Mouse (Mus musculus): ENCODE data around the gene Olfr1209. TPM values are rescaled to one million over a fixed set of nuclear protein-coding genes. Genes with fewer than 3 reads are reported as not detected.

Olfr1209 gene
- not detected for total RNA-seq (2021)

DNA sequence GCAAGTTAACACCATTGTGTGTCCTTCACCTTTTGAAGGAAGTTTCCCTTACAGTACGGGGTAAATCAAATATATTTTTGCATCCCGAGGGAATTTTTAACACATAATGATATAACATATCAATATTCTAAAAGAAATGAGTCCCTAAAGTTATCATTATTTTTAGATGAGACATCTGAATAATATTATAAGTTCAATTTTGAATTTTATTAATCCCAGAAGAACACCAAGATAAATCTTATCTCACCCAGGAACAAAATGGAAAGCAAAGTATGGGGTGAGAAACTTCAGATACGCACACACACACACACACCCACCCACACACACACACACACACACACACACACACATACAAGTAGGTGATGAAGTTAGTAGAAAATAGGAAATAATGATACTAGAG lies at the start of gene Olfr1209:
Gene Olfr1209 (minus strand): TSS at position 101 of the 400 bp plus-strand sequence.
- no peak for DNase-seq (ENCODE audit: low spot score)
- intact Hi-C loops (cut with DNase I), result no loop called here

DNA sequence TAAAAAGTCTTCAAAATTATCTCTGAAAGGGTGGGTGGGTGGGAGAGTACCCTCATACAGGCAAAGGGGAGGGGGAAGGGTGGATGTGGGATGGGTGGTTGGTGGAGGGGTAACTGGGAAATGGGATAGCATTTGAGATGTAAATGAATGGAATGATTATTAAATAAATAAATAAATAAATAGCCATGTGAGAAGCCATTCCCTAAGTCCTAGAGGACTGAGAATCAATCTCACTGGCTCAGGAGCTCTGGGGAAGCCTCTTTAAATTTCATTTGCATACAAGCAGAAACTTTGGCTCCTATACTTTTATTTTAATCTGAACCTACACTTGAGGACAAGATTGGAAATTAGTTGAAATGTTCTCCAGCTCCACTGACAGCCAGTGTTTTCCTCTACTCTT lies 38.7 kb upstream of the Olfr1209 start, which contains the start of gene Olfr1212:
Gene Olfr1212 (plus strand): TSS at position 301 of the 400 bp plus-strand sequence.
- intact Hi-C loops (cut with DNase I), result no loop called here

DNA sequence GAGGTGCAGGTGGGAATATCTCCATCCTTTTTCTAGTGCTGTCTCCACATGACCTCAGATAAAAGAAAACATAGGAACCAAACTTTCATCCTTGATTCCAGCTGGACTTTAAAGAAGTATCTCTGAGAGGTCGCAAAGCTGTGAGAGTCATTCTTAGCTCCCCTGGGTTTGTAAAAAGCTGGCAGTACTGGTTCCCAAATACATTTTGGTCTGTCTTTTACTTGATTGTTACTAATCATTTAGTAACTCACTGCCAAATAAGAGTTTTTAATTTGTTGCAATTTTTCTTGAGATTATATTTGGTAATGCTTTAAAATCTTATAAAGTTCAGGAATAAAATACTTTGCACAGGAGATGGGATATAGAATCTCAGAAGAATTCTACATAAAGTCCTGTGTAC lies 23.1 kb upstream of the Olfr1209 start, which contains the start of gene Olfr1211:
Gene Olfr1211 (minus strand): TSS at position 101 of the 400 bp plus-strand sequence.
- DNase-seq (ENCODE audit: low spot score), result no peak
- intact Hi-C loops (cut with DNase I), result no loop called here

More for the DNA sequence above, 38.7 kb upstream of the Olfr1209 start, which contains the start of gene Olfr1212:
- no peak for DNase-seq (ENCODE audit: low spot score)

DNA sequence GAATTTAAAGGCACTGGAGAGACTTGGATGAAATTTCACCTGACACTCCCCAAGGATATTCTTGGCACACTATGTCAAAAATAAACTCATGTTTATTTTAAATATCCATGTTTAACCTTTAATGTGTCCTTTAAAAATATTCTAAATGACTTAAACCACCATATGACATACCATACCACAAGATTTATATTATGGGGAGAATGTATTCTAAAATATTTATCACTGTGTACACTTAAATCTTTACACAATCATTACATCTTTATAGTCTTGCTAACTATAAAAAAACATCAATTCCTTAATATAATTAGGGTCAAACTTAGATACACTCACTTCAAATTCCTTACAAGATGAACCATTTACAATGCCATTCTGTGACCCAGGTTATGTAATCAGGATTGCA lies 12.7 kb downstream of the Olfr1209 start, which contains the start of gene Olfr1208:
Gene Olfr1208 (minus strand): TSS at position 101 of the 400 bp plus-strand sequence.
- no peak for DNase-seq (ENCODE audit: low spot score)
- intact Hi-C loops (cut with DNase I), result no loop called here

DNA sequence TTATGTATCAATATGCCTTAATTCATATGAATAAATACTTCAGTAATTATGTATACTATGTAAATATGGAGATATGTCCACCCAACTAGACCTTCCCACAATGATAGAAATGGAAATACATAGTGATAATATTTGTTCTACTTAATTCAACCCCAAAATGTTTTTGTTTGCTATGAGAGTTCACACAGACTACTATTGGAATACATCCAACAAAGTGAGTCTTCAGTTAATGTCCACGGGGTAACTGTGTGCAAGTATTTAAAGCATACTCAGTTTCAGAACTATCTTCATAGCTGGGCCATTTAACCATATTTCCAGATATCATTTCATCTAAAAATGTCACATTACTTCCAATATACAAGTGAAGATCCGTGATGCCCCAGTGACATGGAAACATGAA lies 52.0 kb downstream of the Olfr1209 start, which contains the start of gene Olfr1206:
Gene Olfr1206 (plus strand): TSS at position 301 of the 400 bp plus-strand sequence.
- no peak for DNase-seq (ENCODE audit: low spot score)
- intact Hi-C loops (cut with DNase I), result no loop called here

Other genes with a start within 250 kb of the Olfr1209 start
- not detected for gene Olfr1193, start 239.5 kb downstream of the Olfr1209 start, total RNA-seq (2021)
- not detected for gene Olfr1195, start 226.0 kb downstream of the Olfr1209 start, total RNA-seq (2021)
- gene Olfr1196, start 210.6 kb downstream of the Olfr1209 start, total RNA-seq (2021), result not detected
- gene Olfr1197, start 182.8 kb downstream of the Olfr1209 start, total RNA-seq (2021), result not detected
- gene Olfr1198, start 163.8 kb downstream of the Olfr1209 start, total RNA-seq (2021), result not detected
- not detected for gene Olfr1199, start 154.7 kb downstream of the Olfr1209 start, total RNA-seq (2021)
- gene Olfr1200, start 144.7 kb downstream of the Olfr1209 start, total RNA-seq (2021), result not detected
- not detected for gene Olfr1201, start 122.1 kb downstream of the Olfr1209 start, total RNA-seq (2021)
- gene Olfr1202, start 100.7 kb downstream of the Olfr1209 start, total RNA-seq (2021), result not detected
- not detected for gene Olfr1205, start 85.4 kb downstream of the Olfr1209 start, total RNA-seq (2021)
- not detected for gene Olfr1204, start 65.9 kb downstream of the Olfr1209 start, total RNA-seq (2021)
- not detected for gene Olfr1206, start 51.9 kb downstream of the Olfr1209 start, total RNA-seq (2021)
- gene Olfr1208, start 12.8 kb downstream of the Olfr1209 start, total RNA-seq (2021), result not detected
- gene Olfr1211, start 23.0 kb upstream of the Olfr1209 start, total RNA-seq (2021), result not detected
- gene Olfr1212, start 38.8 kb upstream of the Olfr1209 start, total RNA-seq (2021), result not detected
- not detected for gene Gm13762, start 65.1 kb upstream of the Olfr1209 start, total RNA-seq (2021)
- gene Olfr1214, start 77.5 kb upstream of the Olfr1209 start, total RNA-seq (2021), result not detected
- not detected for gene Olfr1215, start 91.8 kb upstream of the Olfr1209 start, total RNA-seq (2021)
- not detected for gene Olfr1216, start 103.2 kb upstream of the Olfr1209 start, total RNA-seq (2021)
- gene Olfr1217, start 116.9 kb upstream of the Olfr1209 start, total RNA-seq (2021), result not detected
- not detected for gene Olfr1218, start 146.0 kb upstream of the Olfr1209 start, total RNA-seq (2021)
- gene Olfr1219, start 168.4 kb upstream of the Olfr1209 start, total RNA-seq (2021), result not detected
- not detected for gene Olfr1220, start 191.7 kb upstream of the Olfr1209 start, total RNA-seq (2021)
- not detected for gene Olfr1221, start 202.1 kb upstream of the Olfr1209 start, total RNA-seq (2021)
- gene Olfr1222, start 217.9 kb upstream of the Olfr1209 start, total RNA-seq (2021), result not detected
- gene Olfr1223, start 236.4 kb upstream of the Olfr1209 start, total RNA-seq (2021), result not detected
- gene Olfr1224-ps1, start 248.9 kb upstream of the Olfr1209 start, total RNA-seq (2021), result not detected